Mouse (Mus musculus) heart, embryonic 16.5 days (tissue): ENCODE measurements around the gene Pkd1l3. TPM values are rescaled to one million over a fixed set of nuclear protein-coding genes. Genes with fewer than 3 reads are reported as not detected.

Source experiments
- ATAC-seq: fragments of 200-750 bp; cut with Nextera tagmentation; replicated peaks from 2 replicates; pipeline ENCODE4 v1.8.0; 2017; ENCODE audit warnings: moderate number of reproducible peaks; ENCODE audit not compliant: insufficient read depth, low FRiP score; ENCODE audit errors: extremely low read depth
- H3K27ac ChIP-seq: fragments of 300-500 bp; sonication (generic); 2 replicates; pipeline ENCODE4 v1.5.1; 2014; ENCODE audit warnings: mild to moderate bottlenecking, low read length, control low read depth, moderate library complexity
- H3K27me3 ChIP-seq: fragments of 300-500 bp; sonication (generic); 2 replicates; pipeline ENCODE4 v1.6.1; 2014; ENCODE audit warnings: low read length, mixed read lengths; ENCODE audit not compliant: control insufficient read depth, insufficient read depth
- H3K36me3 ChIP-seq: fragments of 300-500 bp; sonication (generic); 2 replicates; pipeline ENCODE4 v1.6.1; 2014; ENCODE audit not compliant: control insufficient read depth, insufficient read depth
- H3K4me1 ChIP-seq: fragments of 300-500 bp; sonication (generic); 2 replicates; pipeline ENCODE4 v1.6.1; 2014; ENCODE audit warnings: low read length, mixed read lengths; ENCODE audit not compliant: control insufficient read depth, insufficient read depth
- H3K4me2 ChIP-seq: fragments of 300-500 bp; sonication (generic); 2 replicates; pipeline ENCODE4 v1.6.1; 2014; ENCODE audit warnings: low read depth, mild to moderate bottlenecking, control low read depth, low read length
- H3K4me3 ChIP-seq: fragments of 300-500 bp; sonication (generic); 2 replicates; pipeline ENCODE4 v1.5.1; 2014; ENCODE audit warnings: mild to moderate bottlenecking, control low read depth, low read length
- H3K9ac ChIP-seq: fragments of 300-500 bp; sonication (generic); 2 replicates; pipeline ENCODE4 v1.6.1; 2014; ENCODE audit warnings: low read length, control low read depth
- H3K9me3 ChIP-seq: fragments of 300-500 bp; sonication (generic); replicated peaks from 2 replicates; pipeline ENCODE4 v1.6.1; 2016; ENCODE audit warnings: low read length; ENCODE audit not compliant: control insufficient read depth
- WGBS: fragments of 180-500 bp; shearing (Covaris S2); extraction: QIAGEN DNeasy Blood & Tissue Kit; methylation state at CpG from one replicate; pipeline ENCODE4 v1.1.7; 2014; 5-methylcytosine and 5-hydroxymethylcytosine counted together
- polyA plus RNA-seq: library from polyadenylated mRNA; unstranded; fragments of >200 nt; fragmentation: Nextera tagmentation; extraction: Ambion mirVana; gene quantifications from 2 replicates; pipeline ENCODE4 v1.2.1, GENCODE M21; 2015

Gene Pkd1l3
- polyA plus RNA-seq, 1 experiment from 2014 or later, result 0.09 TPM

GRCm38 (mm10) chr8:109647331-109647730 lies 33.0 kb downstream of the Pkd1l3 start:
- no peak overlapping the region for H3K27ac ChIP-seq
- H3K27me3 ChIP-seq, result no peaks in the 10 kb centered on the region
- WGBS, result 57% methylated on average over 11 of the region's 11 CpGs
- no peak for ATAC-seq
- no peak overlapping the region for H3K4me3 ChIP-seq
- H3K4me1 ChIP-seq, result no peaks in the 10 kb centered on the region
- no peaks in the 10 kb centered on the region for H3K36me3 ChIP-seq
- no peaks in the 10 kb centered on the region for H3K9me3 ChIP-seq
- no peak overlapping the region for H3K4me2 ChIP-seq
- H3K9ac ChIP-seq, result no peak overlapping the region

GRCm38 (mm10) chr8:109648469-109648868 lies 34.2 kb downstream of the Pkd1l3 start:
- no peak overlapping the region for H3K9ac ChIP-seq
- H3K27ac ChIP-seq, result no peak overlapping the region
- H3K27me3 ChIP-seq, result no peaks in the 10 kb centered on the region
- no peaks in the 10 kb centered on the region for H3K4me1 ChIP-seq
- H3K4me3 ChIP-seq, result no peak overlapping the region
- 28% methylated on average over 7 of the region's 7 CpGs for WGBS
- no peak overlapping the region for H3K4me2 ChIP-seq
- no peaks in the 10 kb centered on the region for H3K9me3 ChIP-seq
- no peak for ATAC-seq
- H3K36me3 ChIP-seq, result no peaks in the 10 kb centered on the region

- Histone ChIP-seq H3K27me3 (no peaks in the 10 kb centered on the region), H3K9ac (no peak overlapping the region), H3K36me3 (no peaks in the 10 kb centered on the region), H3K27ac (no peak overlapping the region), H3K4me2 (no peak overlapping the region), H3K4me1 (no peaks in the 10 kb centered on the region), H3K4me3 (no peak overlapping the region), H3K9me3 (no peaks in the 10 kb centered on the region)
- WGBS, result 75% methylated on average over 10 of the region's 10 CpGs
- no peak for ATAC-seq
Observed at GRCm38 (mm10) chr8:109650801-109651200, 36.5 kb downstream of the Pkd1l3 start.

GRCm38 (mm10) chr8:109656860-109657259 lies 42.5 kb downstream of the Pkd1l3 start:
- no peak overlapping the region for H3K27ac ChIP-seq
- no peak overlapping the region for H3K4me2 ChIP-seq
- no peaks in the 10 kb centered on the region for H3K36me3 ChIP-seq
- H3K4me1 ChIP-seq, result no peaks in the 10 kb centered on the region
- no peak overlapping the region for H3K9ac ChIP-seq
- no peak for ATAC-seq
- WGBS, result 71% methylated on average over 3 of the region's 3 CpGs
- H3K9me3 ChIP-seq, result no peaks in the 10 kb centered on the region
- no peak overlapping the region for H3K4me3 ChIP-seq
- no peaks in the 10 kb centered on the region for H3K27me3 ChIP-seq

GRCm38 (mm10) chr8:109662328-109662727 lies 48.0 kb downstream of the Pkd1l3 start:
- no peaks in the 10 kb centered on the region for H3K9me3 ChIP-seq
- H3K9ac ChIP-seq, result no peak overlapping the region
- 80% methylated on average over 3 of the region's 3 CpGs for WGBS
- H3K36me3 ChIP-seq, result no peaks in the 10 kb centered on the region
- H3K4me1 ChIP-seq, result no peaks in the 10 kb centered on the region
- H3K27me3 ChIP-seq, result no peaks in the 10 kb centered on the region
- ATAC-seq, result no peak
- no peak overlapping the region for H3K4me3 ChIP-seq
- no peak overlapping the region for H3K4me2 ChIP-seq
- no peak overlapping the region for H3K27ac ChIP-seq

- no peak overlapping the region for H3K27ac ChIP-seq
- no peaks in the 10 kb centered on the region for H3K27me3 ChIP-seq
- no peak overlapping the region for H3K4me2 ChIP-seq
- peaks cover 13% of the 10 kb centered on the region for H3K36me3 ChIP-seq
- no peak overlapping the region for H3K9ac ChIP-seq
- WGBS, result 65% methylated on average over 5 of the region's 5 CpGs
- H3K9me3 ChIP-seq, result no peaks in the 10 kb centered on the region
- no peaks in the 10 kb centered on the region for H3K4me1 ChIP-seq
- ATAC-seq, result no peak
- no peak overlapping the region for H3K4me3 ChIP-seq
Observed at GRCm38 (mm10) chr8:109666616-109667015, 52.3 kb downstream of the Pkd1l3 start.

- H3K9ac ChIP-seq, result no peak overlapping the region
- peaks cover 57% of the 10 kb centered on the region for H3K36me3 ChIP-seq
- H3K9me3 ChIP-seq, result no peaks in the 10 kb centered on the region
- no peak overlapping the region for H3K4me3 ChIP-seq
- no peaks in the 10 kb centered on the region for H3K27me3 ChIP-seq
- H3K4me1 ChIP-seq, result no peaks in the 10 kb centered on the region
- H3K27ac ChIP-seq, result no peak overlapping the region
- no peak overlapping the region for H3K4me2 ChIP-seq
- 90% methylated on average over 5 of the region's 5 CpGs for WGBS
- no peak for ATAC-seq
Observed at GRCm38 (mm10) chr8:109672656-109673055, 58.3 kb downstream of the Pkd1l3 start.

- no peak overlapping the region for H3K27ac ChIP-seq
- peaks cover 62% of the 10 kb centered on the region for H3K36me3 ChIP-seq
- no peak overlapping the region for H3K9ac ChIP-seq
- no peaks in the 10 kb centered on the region for H3K4me1 ChIP-seq
- no peak overlapping the region for H3K4me3 ChIP-seq
- no peaks in the 10 kb centered on the region for H3K27me3 ChIP-seq
- no peak overlapping the region for H3K4me2 ChIP-seq
- H3K9me3 ChIP-seq, result no peaks in the 10 kb centered on the region
- WGBS, result 96% methylated on average over 2 of the region's 2 CpGs
- no peak for ATAC-seq
Observed at GRCm38 (mm10) chr8:109673596-109673995, 59.3 kb downstream of the Pkd1l3 start.

- H3K9me3 ChIP-seq, result no peaks in the 10 kb centered on the region
- no peak for ATAC-seq
- H3K27ac ChIP-seq, result no peak overlapping the region
- peaks cover 74% of the 10 kb centered on the region for H3K36me3 ChIP-seq
- no peak overlapping the region for H3K4me2 ChIP-seq
- H3K27me3 ChIP-seq, result no peaks in the 10 kb centered on the region
- no peaks in the 10 kb centered on the region for H3K4me1 ChIP-seq
- 93% methylated on average over 9 of the region's 9 CpGs for WGBS
- H3K4me3 ChIP-seq, result no peak overlapping the region
- H3K9ac ChIP-seq, result no peak overlapping the region
Observed at GRCm38 (mm10) chr8:109675896-109676643, 61.8 kb downstream of the Pkd1l3 start.
